Mouse (Mus musculus) MEL (cell line): ENCODE data around the gene Olfr164.

Experiments used
- BHLHE40 ChIP-seq: IDR thresholded peaks from 2 replicates; pipeline ENCODE4 v1.6.1; 2012; ENCODE audit warnings: low read depth, mild to moderate bottlenecking, inconsistent platforms, low read length, improper control_type of control experiment, borderline replicate concordance
- CHD1 ChIP-seq: IDR thresholded peaks from 2 replicates; pipeline ENCODE4 v1.6.1; 2012; ENCODE audit warnings: low read depth, mild to moderate bottlenecking, inconsistent platforms, low read length, improper control_type of control experiment
- CTCF ChIP-seq, 3 experiments: IDR thresholded peaks in 2 of 3; conservative IDR thresholded peaks in 1 of 3; 2 replicates each; pipeline ENCODE4 v1.5.1; 2011 to 2012; ENCODE audit warnings: low read length in 3 of 3, low read depth in 2 of 3, mild to moderate bottlenecking in 2 of 3, improper control_type of control experiment in 1 of 3, inconsistent platforms in 1 of 3, mixed read lengths in 1 of 3, moderate library complexity in 1 of 3; ENCODE audit not compliant: control insufficient read depth in 1 of 3, insufficient read depth in 1 of 3, poor library complexity in 1 of 3, severe bottlenecking in 1 of 3
- EP300 ChIP-seq, 2 experiments: IDR thresholded peaks; 2 replicates each; pipeline ENCODE4 v1.6.1; 2011; ENCODE audit warnings: improper control_type of control experiment in 2 of 2, low read length in 2 of 2, low read depth in 1 of 2, mild to moderate bottlenecking in 1 of 2
- ETS1 ChIP-seq: IDR thresholded peaks from 2 replicates; pipeline ENCODE4 v1.6.1; 2012; ENCODE audit warnings: low read depth, mild to moderate bottlenecking, inconsistent platforms, low read length, improper control_type of control experiment, moderate library complexity
- GATA1 ChIP-seq: IDR thresholded peaks from 2 replicates; pipeline ENCODE4 v1.6.1; 2011; ENCODE audit warnings: low read depth, low read length, improper control_type of control experiment
- KAT2A ChIP-seq: conservative IDR thresholded peaks from 2 replicates; pipeline ENCODE4 v1.6.1; 2012; ENCODE audit warnings: low read depth, low read length, improper control_type of control experiment, inconsistent platforms
- MEF2A ChIP-seq: IDR thresholded peaks from 2 replicates; pipeline ENCODE4 v1.6.1; 2014; ENCODE audit warnings: low read depth, mild to moderate bottlenecking, inconsistent platforms, low read length, improper control_type of control experiment; ENCODE audit not compliant: poor library complexity, insufficient replicate concordance, severe bottlenecking; ENCODE audit errors: extremely low read depth
- MXI1 ChIP-seq: IDR thresholded peaks from 2 replicates; pipeline ENCODE4 v1.6.1; 2011; ENCODE audit warnings: mild to moderate bottlenecking, low read depth, low read length, improper control_type of control experiment
- POLR2A ChIP-seq, 2 experiments: IDR thresholded peaks; 2 replicates each; pipeline ENCODE4 v1.6.1; 2011 to 2012; ENCODE audit warnings: low read length in 2 of 2, mild to moderate bottlenecking in 2 of 2, control low read depth in 1 of 2, improper control_type of control experiment in 1 of 2, low read depth in 1 of 2, moderate library complexity in 1 of 2; ENCODE audit not compliant: control insufficient read depth in 1 of 2, insufficient read depth in 1 of 2, poor library complexity in 1 of 2
- RCOR1 ChIP-seq: IDR thresholded peaks from 2 replicates; pipeline ENCODE4 v1.6.1; 2012; ENCODE audit warnings: low read depth, mild to moderate bottlenecking, inconsistent platforms, low read length, improper control_type of control experiment
- ZNF384 ChIP-seq: IDR thresholded peaks from 2 replicates; pipeline ENCODE4 v1.6.1; 2012; ENCODE audit warnings: low read depth, mild to moderate bottlenecking, inconsistent platforms, low read length, improper control_type of control experiment

- TF ChIP-seq POLR2A (IDR thresholded peaks at IDR 0.05; ENCODE audit: control insufficient read depth in 1 of 2, insufficient read depth in 1 of 2, low read depth in 1 of 2, low read length in 2 of 2, poor library complexity in 1 of 2) (no peak), CHD1 (no peak), MXI1 (no peak), GATA1 (no peak), CTCF (IDR thresholded peaks at IDR 0.05 in 2 of 3, conservative IDR thresholded peaks at IDR 0.05 in 1 of 3; ENCODE audit: control insufficient read depth in 1 of 3, insufficient read depth in 1 of 3, low read depth in 2 of 3, low read length in 3 of 3, poor library complexity in 1 of 3, severe bottlenecking in 1 of 3) (no peak), BHLHE40 (no peak), MEF2A (no peak), ZNF384 (no peak), RCOR1 (no peak), EP300 (IDR thresholded peaks at IDR 0.05; ENCODE audit: low read depth in 1 of 2, low read length in 2 of 2) (no peak), KAT2A (no peak), ETS1 (no peak)
Measured at GRCm38 (mm10) chr16:19260780-19261179, 53.1 kb downstream of the Olfr164 start.
